Mouse (Mus musculus) kidney, postnatal 36 days (tissue): ENCODE data around the gene Pbxip1.

Source experiments
- DNase-seq, 2 experiments: peaks; one replicate each; pipeline ENCODE4 v3.0.0; 2021 to 2022; ENCODE audit warnings: mixed read lengths in 2 of 2

Pbxip1 gene

GRCm38 (mm10) chr3:89486916-89487702, 50.6 kb downstream of the Pbxip1 start:
- DNase-seq: no peak

GRCm38 (mm10) chr3:89490790-89491189, 54.3 kb downstream of the Pbxip1 start:
- no peak for DNase-seq

- DNase-seq: no peak
Observed at GRCm38 (mm10) chr3:89491559-89491958, 55.1 kb downstream of the Pbxip1 start.

GRCm38 (mm10) chr3:89492701-89493151, 56.2 kb downstream of the Pbxip1 start:
- peak; percentile 67 to 85 for DNase-seq

DNA sequence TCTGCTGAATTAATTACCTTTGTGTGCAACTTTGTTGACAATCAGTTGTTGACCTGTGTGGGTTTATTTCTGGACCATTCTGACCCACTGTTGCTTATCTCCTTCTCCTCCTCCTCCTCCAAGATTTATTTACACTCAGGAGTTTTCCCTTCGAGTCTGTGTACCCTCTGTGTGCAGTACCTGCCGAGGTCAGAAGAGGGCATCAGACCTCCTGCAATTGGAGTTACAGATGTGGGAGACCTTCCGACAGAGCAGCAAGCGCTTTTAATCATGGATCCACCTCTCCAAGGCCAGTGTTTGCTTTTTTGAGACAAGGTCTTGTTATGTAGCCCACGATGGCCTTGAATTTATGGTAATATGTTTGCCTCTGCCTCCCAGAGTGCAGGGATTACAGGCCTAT, 58.1 kb downstream of the Pbxip1 start:
- no peak for DNase-seq

DNA sequence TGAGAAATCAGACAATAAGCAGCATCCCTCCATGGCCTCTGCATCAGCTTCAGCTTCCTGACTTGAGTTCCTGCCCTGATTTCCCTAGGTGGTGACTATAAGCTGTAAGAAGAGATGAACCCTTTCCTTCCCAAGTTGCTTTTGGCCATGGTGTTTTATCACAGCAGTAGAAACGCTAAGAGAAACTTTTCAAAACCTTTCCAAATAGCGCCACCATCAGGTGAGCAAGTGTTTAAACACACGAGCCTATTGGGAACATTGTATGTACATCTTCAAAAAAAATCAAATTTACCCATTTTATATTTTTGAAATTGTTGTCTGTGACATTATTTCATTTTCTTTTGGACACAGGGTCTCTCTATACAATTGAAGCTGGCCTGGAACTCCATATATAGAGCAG, 59.9 kb downstream of the Pbxip1 start:
- no peak for DNase-seq

GRCm38 (mm10) chr3:89499696-89500095, 63.2 kb downstream of the Pbxip1 start:
- no peak for DNase-seq
